Mouse (Mus musculus) hindbrain, embryonic 14.5 days (tissue): ENCODE data around the gene Poc1b. TPM values are rescaled to one million over a fixed set of nuclear protein-coding genes. Genes with fewer than 3 reads are reported as not detected.

ENCODE experiments used
- ATAC-seq: fragments of 200-750 bp; cut with Nextera tagmentation; 2 replicates; pipeline ENCODE4 v1.8.0; 2017; ENCODE audit warnings: moderate number of reproducible peaks, mild to moderate bottlenecking, moderate TSS enrichment, moderate library complexity; ENCODE audit not compliant: low FRiP score
- DNase-seq: peaks from one replicate; pipeline ENCODE4 v3.0.0-alpha.2; 2015; ENCODE audit warnings: low spot score
- H3K27ac ChIP-seq: fragments of 300-500 bp; sonication (generic); 2 replicates; pipeline ENCODE4 v1.5.1; 2014; ENCODE audit warnings: mild to moderate bottlenecking, moderate library complexity
- H3K27me3 ChIP-seq: fragments of 300-500 bp; sonication (generic); 2 replicates; pipeline ENCODE4 v1.6.1; 2014; ENCODE audit warnings: mild to moderate bottlenecking, low read length, mixed read lengths; ENCODE audit not compliant: control insufficient read depth, insufficient read depth
- H3K36me3 ChIP-seq: fragments of 300-500 bp; sonication (generic); replicated peaks from 2 replicates; pipeline ENCODE4 v1.6.1; 2014; ENCODE audit not compliant: control insufficient read depth, insufficient read depth
- H3K4me1 ChIP-seq: fragments of 300-500 bp; sonication (generic); replicated peaks from 2 replicates; pipeline ENCODE4 v1.6.1; 2014; ENCODE audit warnings: antibody characterized with exemption, low read length, mixed read lengths; ENCODE audit not compliant: control insufficient read depth, insufficient read depth
- H3K4me2 ChIP-seq: fragments of 300-500 bp; sonication (generic); replicated peaks from 2 replicates; pipeline ENCODE4 v1.6.1; 2014; ENCODE audit warnings: mild to moderate bottlenecking, moderate library complexity
- H3K4me3 ChIP-seq: fragments of 300-500 bp; sonication (generic); replicated peaks from 2 replicates; pipeline ENCODE4 v1.5.1; 2014; ENCODE audit warnings: mild to moderate bottlenecking, low read length
- H3K9ac ChIP-seq: fragments of 300-500 bp; sonication (generic); 2 replicates; pipeline ENCODE4 v1.6.1; 2014
- H3K9me3 ChIP-seq: fragments of 300-500 bp; sonication (generic); 2 replicates; pipeline ENCODE4 v1.6.1; 2016; ENCODE audit warnings: low read length; ENCODE audit not compliant: control insufficient read depth
- WGBS: fragments of 180-500 bp; shearing (Covaris S2); extraction: QIAGEN DNeasy Blood & Tissue Kit; methylation state at CpG from one replicate; pipeline ENCODE4 v1.1.7; 2014; 5-methylcytosine and 5-hydroxymethylcytosine counted together
- polyA plus RNA-seq: library from polyadenylated mRNA; unstranded; fragments of >200 nt; fragmentation: Nextera tagmentation; extraction: Ambion mirVana; gene quantifications from 2 replicates; pipeline ENCODE4 v1.2.1, GENCODE M21; 2014

Poc1b gene
- polyA plus RNA-seq, 1 experiment from 2014 or later = 12.5 TPM

DNA sequence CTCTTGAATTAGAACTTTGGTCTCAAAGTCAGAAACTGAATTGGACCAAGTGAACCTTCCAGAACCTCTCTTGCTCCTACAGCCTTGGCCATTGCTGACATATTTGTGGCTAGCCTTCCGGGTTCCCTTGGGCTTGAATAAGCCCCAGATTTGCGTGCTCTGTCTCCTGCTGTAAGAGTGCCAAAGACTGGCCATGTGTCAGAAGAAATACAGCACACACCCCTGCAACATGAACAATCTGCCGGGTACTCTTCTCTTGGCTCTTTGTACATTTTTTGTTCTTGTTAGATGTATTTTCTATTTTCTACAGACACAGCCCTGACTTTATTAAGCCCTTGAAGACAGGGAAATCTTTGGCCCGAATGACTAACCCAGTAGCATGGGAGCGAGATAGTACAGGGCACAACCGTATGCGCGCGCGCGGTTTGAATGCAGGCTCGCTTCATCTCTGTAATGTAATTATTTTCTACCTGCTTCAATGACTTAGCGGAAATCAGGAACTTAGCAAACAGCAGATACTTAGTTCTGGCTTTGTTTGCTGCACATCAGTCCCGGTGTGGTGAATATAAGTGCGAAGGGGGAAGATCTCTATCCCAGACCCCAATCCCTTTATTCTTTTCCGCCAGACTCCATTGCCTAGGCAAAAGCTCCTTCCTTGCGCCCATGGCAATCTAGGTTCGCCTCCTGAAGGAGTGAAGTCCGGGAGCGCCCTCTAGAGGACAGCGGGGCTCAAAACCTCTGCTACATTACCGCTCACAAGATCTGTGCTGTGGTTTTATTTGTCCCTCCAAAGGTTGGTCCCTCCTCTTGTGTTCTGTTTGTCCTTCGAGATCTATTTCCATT, 22.2 kb upstream of the Poc1b start:
- Histone ChIP-seq H3K9ac (no peak overlapping the region), H3K27ac (no peak overlapping the region), H3K4me1 (no peaks in the 10 kb centered on the region), H3K4me2 (peak overlapping the region; percentile 22), H3K4me3 (no peak overlapping the region), H3K9me3 (no peaks in the 10 kb centered on the region), H3K27me3 (no peaks in the 10 kb centered on the region), H3K36me3 (no peaks in the 10 kb centered on the region)
- ATAC-seq (peak; percentile 84), DNase-seq (peak; percentile 95)
- 48% methylated on average over 23 of the region's 23 CpGs for WGBS

DNA sequence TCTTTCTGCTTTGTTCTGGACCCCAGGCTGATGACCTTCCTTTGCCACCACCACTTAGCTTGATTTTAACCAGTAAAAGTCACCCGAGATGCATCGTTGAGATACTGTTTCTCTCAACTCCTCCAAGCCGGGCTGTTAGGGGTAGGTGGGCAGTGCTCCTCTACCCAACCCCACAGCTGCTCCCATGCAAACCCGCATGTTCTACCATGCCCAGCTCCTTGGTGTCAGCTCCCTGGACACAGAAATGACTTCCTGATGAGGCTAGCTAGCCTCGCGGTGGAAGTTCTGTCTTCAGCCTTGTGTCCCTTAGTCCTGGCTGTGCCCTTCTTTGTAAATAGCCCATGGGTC, 21.6 kb upstream of the Poc1b start:
- H3K4me2 ChIP-seq = no peak overlapping the region; the same call in 1 of the 2 replicates

DNA sequence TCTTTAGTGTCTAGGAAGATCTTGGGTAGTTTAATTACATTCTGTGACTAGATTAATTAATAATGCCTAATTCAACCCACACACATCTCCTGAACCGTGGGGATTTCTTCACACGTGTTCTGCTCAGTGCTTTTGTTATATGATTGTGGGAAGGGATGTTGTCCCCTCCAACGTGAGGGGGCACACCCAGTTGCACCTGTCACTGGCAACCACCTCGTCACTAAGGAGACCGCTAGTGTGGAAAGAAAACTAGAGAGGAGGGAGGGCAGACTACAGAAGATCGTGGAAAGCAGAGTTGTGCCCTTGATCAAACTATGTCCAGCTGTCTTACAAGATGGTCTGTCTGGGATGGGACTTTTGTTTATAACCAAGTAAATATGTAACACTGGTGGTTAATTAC, 20.8 kb upstream of the Poc1b start:
- Histone ChIP-seq H3K4me3 (no peak overlapping the region), H3K27ac (no peak overlapping the region), H3K36me3 (no peaks in the 10 kb centered on the region), H3K4me1 (no peaks in the 10 kb centered on the region), H3K9ac (no peak overlapping the region), H3K4me2 (no peak overlapping the region), H3K27me3 (no peaks in the 10 kb centered on the region), H3K9me3 (no peaks in the 10 kb centered on the region)
- 67% methylated on average over 6 of the region's 6 CpGs for WGBS
- no peak for ATAC-seq
- DNase-seq = no peak

More for the DNA sequence above, 21.6 kb upstream of the Poc1b start:
- Histone ChIP-seq H3K4me1 (no peaks in the 10 kb centered on the region), H3K27me3 (no peaks in the 10 kb centered on the region), H3K4me3 (no peak overlapping the region), H3K36me3 (no peaks in the 10 kb centered on the region), H3K27ac (no peak overlapping the region), H3K9me3 (no peaks in the 10 kb centered on the region), H3K9ac (no peak overlapping the region)
- DNase-seq = no peak
- peak; percentile 61; the same call in 1 of the 2 replicates for ATAC-seq
- WGBS = 69% methylated on average over 6 of the region's 6 CpGs

DNA sequence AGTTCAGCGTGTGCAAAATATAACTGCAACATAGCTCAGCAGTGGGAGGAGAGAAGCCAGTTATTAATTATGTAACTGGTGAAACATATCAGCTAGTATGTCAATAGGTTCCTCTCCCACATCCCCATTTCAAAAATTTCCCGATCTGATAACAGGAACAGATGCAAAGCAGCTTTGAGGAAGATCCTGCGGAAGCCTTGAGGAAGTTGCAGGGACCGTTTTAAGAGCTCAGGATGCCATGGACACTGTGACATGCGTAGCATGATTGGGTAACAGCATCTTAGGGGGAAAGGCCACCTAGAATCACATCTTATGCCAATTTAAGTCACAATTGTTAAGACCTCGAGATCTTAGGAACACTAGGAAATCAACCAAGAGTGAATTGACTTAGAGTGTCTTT, 16.9 kb upstream of the Poc1b start:
- Histone ChIP-seq H3K9ac (no peak overlapping the region), H3K36me3 (no peaks in the 10 kb centered on the region), H3K27ac (no peak overlapping the region), H3K4me3 (no peak overlapping the region), H3K4me1 (no peaks in the 10 kb centered on the region), H3K27me3 (no peaks in the 10 kb centered on the region), H3K4me2 (no peak overlapping the region), H3K9me3 (no peaks in the 10 kb centered on the region)
- ATAC-seq (no peak), DNase-seq (no peak)
- WGBS = 87% methylated on average over 6 of the region's 6 CpGs

DNA sequence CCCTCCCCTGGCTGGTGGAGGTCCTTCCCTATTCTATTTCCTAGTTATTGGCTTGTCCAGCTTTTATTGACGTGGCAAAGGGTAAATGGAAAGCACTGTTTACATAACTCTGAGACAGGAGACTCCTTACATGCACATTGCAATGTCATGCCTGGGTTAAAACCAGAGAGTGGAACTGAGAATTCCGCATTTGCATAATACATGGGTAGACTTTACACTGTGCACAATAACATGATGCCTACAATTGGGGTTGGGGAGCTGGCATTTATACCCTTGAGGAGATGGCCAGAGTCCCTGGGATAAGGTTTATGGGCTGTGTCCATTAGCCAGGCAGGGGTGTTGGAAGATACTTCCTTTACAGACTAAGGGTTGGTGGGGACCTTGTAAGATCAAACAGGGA, 13.5 kb upstream of the Poc1b start:
- Histone ChIP-seq H3K27me3 (no peaks in the 10 kb centered on the region), H3K36me3 (no peaks in the 10 kb centered on the region), H3K9me3 (no peaks in the 10 kb centered on the region), H3K4me1 (no peaks in the 10 kb centered on the region), H3K4me3 (no peak overlapping the region), H3K4me2 (no peak overlapping the region), H3K27ac (no peak overlapping the region), H3K9ac (no peak overlapping the region)
- WGBS = 89% methylated on average over 2 of the region's 2 CpGs
- no peak for ATAC-seq
- DNase-seq = no peak

DNA sequence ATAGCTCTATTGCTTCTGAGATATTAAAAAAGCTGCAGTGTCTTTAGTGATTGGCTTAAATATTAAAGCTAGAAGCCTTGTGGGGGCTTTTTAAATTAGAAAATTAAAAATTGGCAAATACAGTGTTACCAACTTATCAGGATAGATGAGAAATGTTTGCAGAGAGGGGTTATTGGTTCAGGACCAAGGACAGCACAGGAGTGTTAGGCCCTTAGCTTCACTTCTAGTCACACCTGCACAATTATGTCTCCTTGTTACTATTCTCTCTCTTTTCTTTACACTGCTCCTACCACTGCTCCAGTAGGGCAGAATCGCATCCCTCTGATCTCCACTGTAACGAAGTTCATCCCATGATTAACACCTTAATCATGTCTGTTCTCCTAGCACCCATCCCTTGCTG, 11.7 kb upstream of the Poc1b start:
- DNase-seq (no peak), ATAC-seq (no peak)
- Histone ChIP-seq H3K4me2 (no peak overlapping the region), H3K36me3 (no peaks in the 10 kb centered on the region), H3K4me1 (no peaks in the 10 kb centered on the region), H3K9me3 (no peaks in the 10 kb centered on the region), H3K9ac (no peak overlapping the region), H3K27me3 (no peaks in the 10 kb centered on the region), H3K4me3 (no peak overlapping the region), H3K27ac (no peak overlapping the region)
- 88% methylated on average over 2 of the region's 2 CpGs for WGBS

DNA sequence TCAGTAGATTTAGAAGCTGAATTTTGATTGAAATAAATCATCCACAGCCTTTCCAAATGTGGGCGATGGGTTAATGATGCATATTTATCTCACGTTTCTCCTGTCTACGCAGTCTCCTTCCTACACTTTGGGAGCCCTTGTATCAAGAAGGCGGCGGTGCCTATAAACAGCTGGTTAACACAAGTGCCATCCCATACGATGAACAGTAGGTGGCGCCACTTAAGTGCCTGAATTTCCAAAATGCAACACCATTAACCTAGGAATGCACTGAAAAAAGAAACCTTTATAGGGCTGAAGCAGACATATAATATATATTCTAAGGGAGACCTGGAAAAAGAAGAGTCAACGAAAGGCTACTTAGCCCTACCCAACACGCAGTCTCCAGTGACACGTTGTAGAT, 9.5 kb upstream of the Poc1b start:
- Histone ChIP-seq H3K4me2 (no peak overlapping the region), H3K4me3 (no peak overlapping the region), H3K27me3 (no peaks in the 10 kb centered on the region), H3K27ac (no peak overlapping the region), H3K9me3 (no peaks in the 10 kb centered on the region), H3K9ac (no peak overlapping the region), H3K36me3 (no peaks in the 10 kb centered on the region), H3K4me1 (no peaks in the 10 kb centered on the region)
- 77% methylated on average over 10 of the region's 10 CpGs for WGBS
- DNase-seq (peak; percentile 37), ATAC-seq (no peak)

DNA sequence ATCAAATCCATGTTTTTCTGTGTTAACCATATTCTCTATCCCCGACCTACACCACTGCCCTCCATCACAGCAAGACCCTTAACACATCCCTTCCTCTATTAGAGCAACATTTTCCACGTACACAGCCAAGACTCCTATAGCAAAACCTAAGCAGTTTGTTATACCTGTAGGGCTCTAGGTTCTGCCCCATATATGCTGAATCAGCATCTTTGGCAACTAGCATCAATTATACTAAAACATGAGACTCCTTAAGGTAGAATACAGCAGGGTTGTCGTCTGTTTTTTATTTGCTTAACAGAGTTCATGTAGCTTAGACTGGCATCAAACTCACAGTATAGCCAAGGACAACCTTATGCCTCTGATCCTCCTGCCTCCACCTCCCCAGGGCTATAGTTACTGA, 1.3 kb upstream of the Poc1b start:
- peaks cover 15% of the 10 kb centered on the region for H3K36me3 ChIP-seq
- peaks cover 12% of the 10 kb centered on the region for H3K4me1 ChIP-seq
- no peak for DNase-seq
- no peaks in the 10 kb centered on the region for H3K9me3 ChIP-seq
- H3K27me3 ChIP-seq = no peaks in the 10 kb centered on the region
- H3K4me2 ChIP-seq = no peak overlapping the region
- 82% methylated on average over 3 of the region's 3 CpGs for WGBS
- no peak overlapping the region for H3K27ac ChIP-seq
- H3K4me3 ChIP-seq = no peak overlapping the region
- H3K9ac ChIP-seq = no peak overlapping the region
- no peak for ATAC-seq

DNA sequence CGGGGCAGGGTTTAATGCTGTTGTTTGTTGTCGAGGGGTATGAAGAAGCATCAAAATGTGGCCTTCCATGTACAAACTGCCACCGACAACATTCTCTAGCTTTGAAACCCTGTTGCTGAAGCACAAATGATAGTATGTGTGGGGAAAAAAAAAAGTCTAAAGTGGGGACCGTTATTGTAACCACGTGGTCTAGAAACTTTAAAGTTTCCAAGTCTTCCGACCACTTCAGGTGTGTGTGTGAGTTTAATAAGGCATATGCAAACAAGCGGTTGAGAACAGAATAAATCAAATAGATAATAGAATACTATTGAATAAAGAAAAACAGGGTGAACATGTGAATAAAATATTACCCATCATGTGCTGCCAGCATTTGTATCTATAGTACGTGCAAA, 529 bp upstream of the Poc1b start:
- DNase-seq = peak; percentile 32
- 32% methylated on average over 8 of the region's 8 CpGs for WGBS
- Histone ChIP-seq H3K4me3 (peak overlapping the region; percentile 98), H3K27me3 (no peaks in the 10 kb centered on the region), H3K27ac (no peak overlapping the region), H3K36me3 (peaks cover 19% of the 10 kb centered on the region), H3K4me1 (peaks cover 15% of the 10 kb centered on the region), H3K9ac (peak overlapping the region; percentile 96), H3K9me3 (no peaks in the 10 kb centered on the region), H3K4me2 (peak overlapping the region; percentile 91)
- no peak for ATAC-seq

DNA sequence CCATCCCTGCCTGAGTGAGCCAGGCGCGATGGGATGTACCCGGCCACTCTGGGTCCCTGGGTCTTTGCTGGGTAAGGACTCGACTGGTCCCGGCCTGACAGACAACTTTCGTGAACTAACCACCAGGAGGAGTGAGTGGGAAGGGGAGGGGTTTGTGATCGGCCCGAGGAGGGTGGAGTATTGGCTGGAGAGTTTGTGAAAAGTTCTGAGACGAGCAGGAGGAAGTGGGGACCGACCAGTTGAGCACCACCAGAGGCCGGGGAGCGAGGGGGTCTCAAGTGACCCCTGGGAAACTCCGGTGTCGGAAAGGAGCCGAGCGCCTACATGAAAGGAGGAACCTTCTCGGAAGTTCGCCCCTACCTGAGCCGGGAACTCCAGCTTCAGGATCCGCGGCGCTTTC, 1.1 kb downstream of the Poc1b start, which contains the start of gene Galnt4:
TSS of gene Galnt4 (plus strand) at position 196 of the 400 bp plus-strand sequence.
- Histone ChIP-seq H3K4me2 (peak within 1 kb of the TSS; percentile 91), H3K27ac (peak within 1 kb of the TSS; percentile 93), H3K9ac (peak within 1 kb of the TSS; percentile 96), H3K4me3 (peak within 1 kb of the TSS; percentile 98), H3K36me3 (peaks cover 19% of the 10 kb centered on the region), H3K4me1 (peaks cover 17% of the 10 kb centered on the region), H3K27me3 (no peaks in the 10 kb centered on the region), H3K9me3 (no peaks in the 10 kb centered on the region)
- ATAC-seq = peak; percentile 71
- whole genome bisulfite sequencing = 0% methylated on average over 22 of the region's 22 CpGs
- DNase-seq = peak; percentile 67
